ENCODE assay signal across 8 mouse cellular contexts in the genomic region with DNA sequence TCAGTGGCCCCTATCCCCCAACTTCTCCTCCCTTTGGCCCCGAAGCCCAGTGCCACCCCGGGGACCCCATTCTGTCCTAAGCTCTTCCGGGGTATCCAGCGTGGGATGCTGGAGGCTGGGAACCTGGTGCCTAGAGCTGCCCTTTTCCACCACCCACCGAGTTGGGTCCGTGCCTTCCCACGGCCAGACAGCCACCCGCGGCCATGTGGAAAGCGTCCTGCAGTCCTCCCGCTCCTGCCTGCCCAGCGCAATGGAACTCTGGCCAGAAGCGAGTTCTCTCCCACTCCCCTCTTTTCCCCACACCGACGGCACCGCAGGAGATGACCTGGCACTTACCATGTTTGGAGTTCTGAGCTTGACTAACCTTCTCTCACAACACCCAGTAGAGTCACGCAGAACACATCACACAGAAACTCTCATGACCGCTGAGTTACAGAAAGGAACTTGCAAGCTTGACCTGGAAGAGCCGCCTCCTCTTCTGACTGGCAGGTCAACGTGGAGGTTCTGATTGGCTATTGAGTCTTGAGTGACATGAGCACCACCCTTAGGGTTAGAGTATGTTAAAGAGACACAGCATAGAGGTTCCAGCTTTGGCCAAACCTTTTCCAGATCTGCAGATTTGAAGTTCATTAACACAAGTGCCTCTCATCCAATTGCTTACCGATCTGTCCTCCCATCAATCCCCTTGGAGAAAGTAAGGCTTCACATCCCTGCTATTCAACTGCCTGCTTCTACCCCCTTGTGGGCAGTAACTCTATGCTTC. TPM values are rescaled to one million over a fixed set of nuclear protein-coding genes. Genes with fewer than 3 reads are reported as not detected.
DNase-seq lines count a peak whose midpoint lies in the region; ATAC-seq and TF ChIP-seq lines count a peak whose summit lies in the region.
"Not testable (repeated sequence)": the region's sequence is repeated elsewhere in the genome, so short reads cannot be mapped to it uniquely, and the experiment has no call there.

A gene (minus strand): TSS at position 436 of the 763 bp plus-strand sequence.

- not testable (repeated sequence) for H3K36me3 ChIP-seq in embryonic facial prominence, embryonic 15.5 days; limb, embryonic 11.5 days (ENCODE audit: control insufficient read depth, insufficient read depth, low read length); midbrain, embryonic 12.5 days; small intestine, adult 2 months (ENCODE audit: control insufficient read depth, insufficient read depth, low read length)

- H3K4me1 ChIP-seq in embryonic facial prominence, embryonic 15.5 days; limb, embryonic 11.5 days (ENCODE audit: control insufficient read depth, insufficient read depth, low read length); midbrain, embryonic 12.5 days; small intestine, adult 2 months (ENCODE audit: control insufficient read depth, insufficient read depth, insufficient read length, low read length): not testable (repeated sequence)

- not testable (repeated sequence) for TF ChIP-seq POLR2A in small intestine, adult 2 months (IDR thresholded peaks at IDR 0.05; ENCODE audit: low read depth, low read length)

- peak within 1 kb of the TSS; percentile 45 for H3K4me3 ChIP-seq in embryonic facial prominence, embryonic 15.5 days (replicated peaks)
- peak within 1 kb of the TSS; percentile 28 for H3K4me3 ChIP-seq in limb, embryonic 11.5 days (ENCODE audit: low read depth, low read length)
- H3K4me3 ChIP-seq in midbrain, embryonic 12.5 days, result peak within 1 kb of the TSS; percentile 45
- H3K4me3 ChIP-seq in small intestine, adult 2 months (ENCODE audit: low read depth, low read length), result peak within 1 kb of the TSS; percentile 54

- H3K9me3 ChIP-seq in embryonic facial prominence, embryonic 15.5 days (replicated peaks); limb, embryonic 11.5 days (ENCODE audit: control insufficient read depth, low read length); midbrain, embryonic 12.5 days: not testable (repeated sequence)

- TF ChIP-seq CTCF in small intestine, adult 2 months (IDR thresholded peaks at IDR 0.05; ENCODE audit: extremely low read depth, insufficient read length, insufficient replicate concordance, low read depth, low read length), result not testable (repeated sequence)

- peak within 1 kb of the TSS; percentile 39 for H3K4me2 ChIP-seq in embryonic facial prominence, embryonic 15.5 days (replicated peaks)
- H3K4me2 ChIP-seq in limb, embryonic 11.5 days (ENCODE audit: low read depth, severe bottlenecking), result peak within 1 kb of the TSS; percentile 20; the same call in 1 of the 2 replicates
- H3K4me2 ChIP-seq in midbrain, embryonic 12.5 days (replicated peaks), result peak within 1 kb of the TSS; percentile 52

- H3K27me3 ChIP-seq in embryonic facial prominence, embryonic 15.5 days; limb, embryonic 11.5 days (ENCODE audit: control insufficient read depth, insufficient read depth, low read length); midbrain, embryonic 12.5 days; small intestine, adult 2 months (ENCODE audit: control insufficient read depth, insufficient read depth, low read length): not testable (repeated sequence)

- peak; percentile 87 for DNase-seq in 416B (ENCODE audit: low read depth)
- DNase-seq in adrenal gland, postnatal 4 days (ENCODE audit: low spot score in 2 of 2), result peak in 1 of 2 experiments; percentile 53
- peak; percentile 89 to 91 for DNase-seq in heart, adult 9 months (ENCODE audit: low spot score in 2 of 2)
- DNase-seq in kidney, adult 8-10 months, result peak; percentile 85 to 87
- DNase-seq in limb, embryonic 11.5 days (ENCODE audit: low spot score), result peak; percentile 46

- WGBS in embryonic facial prominence, embryonic 15.5 days, result under 1% methylated on average over 18 of the region's 21 CpGs
- WGBS in limb, embryonic 11.5 days, result 1% methylated on average over 16 of the region's 21 CpGs
- 1% methylated on average over 15 of the region's 21 CpGs for WGBS in midbrain, embryonic 12.5 days
- under 1% methylated on average over 18 of the region's 21 CpGs for WGBS in small intestine, adult 2 months

- not testable (repeated sequence) for H3K9ac ChIP-seq in embryonic facial prominence, embryonic 15.5 days; limb, embryonic 11.5 days (ENCODE audit: low read length)
- H3K9ac ChIP-seq in midbrain, embryonic 12.5 days (replicated peaks), result peak within 1 kb of the TSS; percentile 43; the same call in 1 of the 2 replicates

- not testable (repeated sequence) for H3K27ac ChIP-seq in embryonic facial prominence, embryonic 15.5 days (replicated peaks); limb, embryonic 11.5 days (replicated peaks; ENCODE audit: low read depth, low read length); midbrain, embryonic 12.5 days (replicated peaks); small intestine, adult 2 months (ENCODE audit: insufficient read depth, low read depth, low read length)

- not testable (repeated sequence) for ATAC-seq in embryonic facial prominence, embryonic 15.5 days (ENCODE audit: insufficient number of reproducible peaks, low FRiP score, low TSS enrichment, low read depth); limb, embryonic 11.5 days (ENCODE audit: insufficient number of reproducible peaks, low FRiP score, low TSS enrichment, low read depth); midbrain, embryonic 12.5 days (ENCODE audit: low FRiP score, low read depth)

RNA-seq across cellular contexts. Expression of the gene that starts here (rescaled TPM):
- total RNA-seq in adrenal gland, postnatal 4 days (2021), result 100 to 1,000 TPM; 121 to 137 TPM
- polyA plus RNA-seq in embryonic facial prominence, embryonic 15.5 days (2015; fragmentation: Nextera tagmentation; extraction: Ambion mirVana), result 30.7 and 39.3 TPM in 2 replicates
- polyA plus RNA-seq in limb, embryonic 11.5 days (2014; fragmentation: Nextera tagmentation; extraction: Ambion mirVana), result 34.5 and 36.1 TPM in 2 replicates
- 38.9 and 39.1 TPM in 2 replicates for polyA plus RNA-seq in midbrain, embryonic 12.5 days (2016; fragmentation: Nextera tagmentation; extraction: Ambion mirVana)
- 0.66 and 1.7 TPM in 2 replicates for polyA plus RNA-seq in small intestine, adult 2 months (2012; rRNA removed)

Comparison
In these comparisons a context has a peak if more than half of its experiments do, and no peak if none do; other contexts are left out.
1. RNA of the gene that starts here (polyA plus RNA-seq): 38.9 to 39.1 TPM in midbrain, embryonic 12.5 days, 34.5 to 36.1 TPM in limb, embryonic 11.5 days and 30.7 to 39.3 TPM in embryonic facial prominence, embryonic 15.5 days; 0.66 to 1.7 TPM in small intestine, adult 2 months; every median in the first group is over 10 times any median in the second.
2. Peak in every context shown above with its lines, with median percentiles within 50 percentile points of each other: H3K4me2 ChIP-seq and H3K4me3 ChIP-seq.